Mouse (Mus musculus): ENCODE measurements around the gene Acap2. TPM values are rescaled to one million over a fixed set of nuclear protein-coding genes. Genes with fewer than 3 reads are reported as not detected.

The Acap2 gene
- total and polyA plus RNA-seq, 3 experiments = 31.5 to 47.4 (median 36.9) TPM

DNA sequence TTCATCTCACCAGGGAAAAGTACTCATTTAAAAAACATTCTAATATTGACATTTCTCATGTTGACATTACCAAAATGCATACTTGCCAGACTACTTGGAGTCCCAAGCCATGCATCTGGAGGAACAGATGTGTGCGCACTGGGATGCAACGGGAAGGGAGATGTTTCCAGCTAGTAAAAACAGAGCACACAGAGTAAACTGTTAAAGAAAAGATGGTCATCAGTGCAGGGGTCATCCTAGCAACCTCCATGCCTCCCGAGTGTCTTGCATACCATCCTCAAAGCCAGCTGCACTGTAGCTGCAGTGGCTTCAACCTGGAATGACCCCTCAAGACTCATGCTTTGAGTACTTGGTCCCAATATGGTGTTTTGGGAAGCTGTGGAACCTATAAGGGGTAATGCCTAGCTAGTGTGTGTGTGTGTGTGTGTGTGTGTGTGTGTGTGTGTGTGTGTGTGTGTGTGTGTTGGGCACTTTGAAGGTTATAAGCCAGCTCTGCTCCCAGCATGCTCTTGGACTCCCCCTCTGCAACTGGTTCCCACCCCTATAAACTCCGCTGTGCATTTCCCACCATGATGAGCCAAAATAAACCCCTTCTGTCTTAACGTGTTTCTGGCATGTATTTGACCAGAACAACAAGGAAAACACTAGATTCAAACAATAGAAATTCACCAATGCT, 31.6 kb upstream of the Acap2 start:
- Histone ChIP-seq H3K4me3 (replicated peaks in 1 of 3; ENCODE audit: low read depth in 2 of 3, low read length in 2 of 3, poor library complexity in 1 of 3) (no peak overlapping the region), H3K36me3 (replicated peaks in 1 of 2; ENCODE audit: control insufficient read depth in 1 of 2, insufficient read depth in 1 of 2, low read length in 1 of 2) (no peaks in the 10 kb centered on the region), H3K27me3 (replicated peaks) (no peaks in the 10 kb centered on the region), H3K79me2 (replicated peaks; ENCODE audit: control insufficient read depth, extremely low read depth, insufficient read depth, poor library complexity, severe bottlenecking) (no peaks in the 10 kb centered on the region), H3K4me1 (ENCODE audit: control insufficient read depth in 1 of 2, insufficient read depth in 2 of 2) (peaks cover 18 to 31% of the 10 kb centered on the region in 2 experiments), H3K9ac (ENCODE audit: insufficient read depth, low read depth) (no peak overlapping the region), H3K9me3 (replicated peaks; ENCODE audit: low read length) (peaks cover 6% of the 10 kb centered on the region), H3K4me2 (ENCODE audit: insufficient read depth, low read depth, poor library complexity, severe bottlenecking) (no peak overlapping the region), H3K27ac (ENCODE audit: insufficient read depth, low read depth) (no peak overlapping the region)
- DNase-seq (ENCODE audit: extremely low read depth) = no peak
- TF ChIP-seq ZNF384 (IDR thresholded peaks at IDR 0.05; ENCODE audit: low read depth, low read length) (no peak), HCFC1 (IDR thresholded peaks at IDR 0.05; ENCODE audit: low read depth, low read length) (no peak), TCF12 (IDR thresholded peaks at IDR 0.05; ENCODE audit: low read depth, low read length) (no peak), SMC3 (IDR thresholded peaks at IDR 0.05; ENCODE audit: low read depth, low read length) (no peak), MAX (IDR thresholded peaks at IDR 0.05; ENCODE audit: low read length) (no peak), USF2 (conservative IDR thresholded peaks at IDR 0.05; ENCODE audit: low read depth, low read length) (no peak), ELF1 (IDR thresholded peaks at IDR 0.05; ENCODE audit: low read depth, low read length) (no peak), ZMIZ1 (IDR thresholded peaks at IDR 0.05; ENCODE audit: low read depth, low read length) (no peak), USF1 (IDR thresholded peaks at IDR 0.05; ENCODE audit: low read depth, low read length) (no peak), ZKSCAN1 (IDR thresholded peaks at IDR 0.05; ENCODE audit: borderline replicate concordance, low read depth, low read length) (no peak), JUND (conservative IDR thresholded peaks at IDR 0.05; ENCODE audit: low read depth, low read length) (no peak), RAD21 (IDR thresholded peaks at IDR 0.05; ENCODE audit: low read depth, low read length) (no peak)
- in situ Hi-C loops (cut with MboI; ENCODE audit: low pct_ligation_motif_present, low pct_unique_long_range_greater_than_20kb, low sequenced_read_pairs) = no loop called here
- dilution Hi-C loops (cut with MboI; ENCODE audit: extremely low pct_ligation_motif_present, extremely low pct_unique_long_range_greater_than_20kb, low sequenced_read_pairs) = no loop called here

DNA sequence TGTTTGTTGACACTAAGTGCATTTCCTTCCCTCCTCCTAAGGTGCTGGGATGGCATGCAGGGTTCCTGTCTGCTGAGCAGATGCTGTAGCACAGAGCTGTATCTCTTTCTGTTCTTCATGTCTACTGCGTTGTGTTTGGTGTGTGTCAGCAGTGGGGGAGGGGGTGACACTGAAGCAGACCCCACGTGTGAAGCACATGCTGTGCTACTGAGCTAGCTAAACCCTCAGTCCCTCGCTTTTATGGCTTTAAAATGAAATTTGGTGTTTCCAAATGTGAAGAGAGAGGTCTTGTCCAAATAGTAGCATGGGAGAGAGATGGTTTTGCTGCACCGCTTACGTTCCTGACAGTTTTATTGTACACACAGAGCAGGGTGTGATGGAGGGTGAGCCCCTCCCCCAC, 30.5 kb upstream of the Acap2 start:
- Histone ChIP-seq H3K27ac (ENCODE audit: insufficient read depth, low read depth) (no peak overlapping the region), H3K4me1 (ENCODE audit: control insufficient read depth in 1 of 2, insufficient read depth in 2 of 2) (peaks cover 18 to 31% of the 10 kb centered on the region in 2 experiments), H3K9ac (ENCODE audit: insufficient read depth, low read depth) (no peak overlapping the region), H3K9me3 (replicated peaks; ENCODE audit: low read length) (peaks cover 6% of the 10 kb centered on the region), H3K79me2 (replicated peaks; ENCODE audit: control insufficient read depth, extremely low read depth, insufficient read depth, poor library complexity, severe bottlenecking) (no peaks in the 10 kb centered on the region), H3K36me3 (replicated peaks in 1 of 2; ENCODE audit: control insufficient read depth in 1 of 2, insufficient read depth in 1 of 2, low read length in 1 of 2) (no peaks in the 10 kb centered on the region), H3K27me3 (replicated peaks) (no peaks in the 10 kb centered on the region), H3K4me2 (ENCODE audit: insufficient read depth, low read depth, poor library complexity, severe bottlenecking) (no peak overlapping the region), H3K4me3 (replicated peaks in 1 of 3; ENCODE audit: low read depth in 2 of 3, low read length in 2 of 3, poor library complexity in 1 of 3) (no peak overlapping the region)
- in situ Hi-C loops (cut with MboI; ENCODE audit: low pct_ligation_motif_present, low pct_unique_long_range_greater_than_20kb, low sequenced_read_pairs) = no loop called here
- dilution Hi-C loops (cut with MboI; ENCODE audit: extremely low pct_ligation_motif_present, extremely low pct_unique_long_range_greater_than_20kb, low sequenced_read_pairs) = no loop called here
- no peak for DNase-seq (ENCODE audit: extremely low read depth)
- TF ChIP-seq MYC (IDR thresholded peaks at IDR 0.05; ENCODE audit: low read depth, low read length) (no peak), CTCF (conservative IDR thresholded peaks at IDR 0.05 in 1 of 2, IDR thresholded peaks at IDR 0.05 in 1 of 2; ENCODE audit: low read depth in 2 of 2, low read length in 2 of 2) (no peak), RCOR1 (conservative IDR thresholded peaks at IDR 0.05; ENCODE audit: low read depth, low read length) (no peak), TBP (conservative IDR thresholded peaks at IDR 0.05; ENCODE audit: low read depth, low read length) (no peak), ELF1 (IDR thresholded peaks at IDR 0.05; ENCODE audit: low read depth, low read length) (no peak), MAX (IDR thresholded peaks at IDR 0.05; ENCODE audit: low read length) (no peak), POLR2AphosphoS2 (IDR thresholded peaks at IDR 0.05; ENCODE audit: low read depth, low read length) (no peak), JUND (conservative IDR thresholded peaks at IDR 0.05; ENCODE audit: low read depth, low read length) (no peak), POLR2A (IDR thresholded peaks at IDR 0.05; ENCODE audit: low read depth, low read length) (no peak), IRF4 (IDR thresholded peaks at IDR 0.05; ENCODE audit: low read depth, low read length) (no peak), MAFK (IDR thresholded peaks at IDR 0.05; ENCODE audit: insufficient replicate concordance, low read length) (no peak), KAT2A (IDR thresholded peaks at IDR 0.05; ENCODE audit: insufficient replicate concordance, low read length) (no peak), HCFC1 (IDR thresholded peaks at IDR 0.05; ENCODE audit: low read depth, low read length) (no peak), EP300 (IDR thresholded peaks at IDR 0.05; ENCODE audit: low read length) (no peak)

All from CH12.LX (cell line).